Mouse (Mus musculus): ENCODE results near the gene Ccdc182.
A peak's percentile ranks its signal among the peaks of the same experiment; 100 is the strongest.

Ccdc182 gene

DNA sequence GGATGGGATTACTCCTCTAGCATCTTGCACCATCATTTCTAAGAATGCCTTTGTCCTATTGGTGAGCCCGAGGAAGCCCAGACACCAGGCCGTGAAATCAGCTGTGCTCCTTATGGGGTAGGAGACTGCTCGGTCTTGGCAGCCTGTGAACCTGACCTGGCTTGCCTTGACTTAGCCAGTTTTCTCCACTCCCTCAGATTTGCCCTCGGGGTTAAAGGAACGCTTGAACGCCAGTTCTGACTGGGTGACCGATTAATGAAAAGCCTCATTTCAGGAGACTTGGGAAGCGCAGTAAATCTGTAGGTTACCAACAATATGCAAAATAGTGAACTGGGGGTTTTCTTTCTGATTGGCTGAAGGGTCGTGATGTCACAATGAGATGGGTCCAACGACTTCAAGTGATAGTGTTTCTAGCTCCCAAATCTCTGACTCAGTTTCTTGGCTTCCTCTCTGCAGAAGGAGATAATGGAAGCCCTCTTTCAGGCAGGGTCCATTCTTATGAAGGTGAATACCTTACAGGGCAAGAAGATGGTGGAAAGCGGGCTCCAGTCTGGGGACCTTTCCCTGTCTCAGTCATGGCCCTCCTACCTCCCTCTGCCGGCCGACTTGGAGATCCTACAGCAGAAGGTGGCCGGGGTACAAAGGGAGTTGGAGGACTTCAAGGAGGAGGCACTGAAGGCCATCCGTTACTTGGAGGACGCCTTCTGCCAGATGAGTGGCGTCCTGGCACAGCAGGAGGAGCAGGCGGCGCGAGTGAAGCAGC lies at the start of gene Ccdc182:
Gene Ccdc182, plus strand, starts transcription at position 428 of the 763 bp plus-strand sequence.
- DNase-seq (ENCODE audit: low read depth, low spot score) = peak; percentile 67

DNA sequence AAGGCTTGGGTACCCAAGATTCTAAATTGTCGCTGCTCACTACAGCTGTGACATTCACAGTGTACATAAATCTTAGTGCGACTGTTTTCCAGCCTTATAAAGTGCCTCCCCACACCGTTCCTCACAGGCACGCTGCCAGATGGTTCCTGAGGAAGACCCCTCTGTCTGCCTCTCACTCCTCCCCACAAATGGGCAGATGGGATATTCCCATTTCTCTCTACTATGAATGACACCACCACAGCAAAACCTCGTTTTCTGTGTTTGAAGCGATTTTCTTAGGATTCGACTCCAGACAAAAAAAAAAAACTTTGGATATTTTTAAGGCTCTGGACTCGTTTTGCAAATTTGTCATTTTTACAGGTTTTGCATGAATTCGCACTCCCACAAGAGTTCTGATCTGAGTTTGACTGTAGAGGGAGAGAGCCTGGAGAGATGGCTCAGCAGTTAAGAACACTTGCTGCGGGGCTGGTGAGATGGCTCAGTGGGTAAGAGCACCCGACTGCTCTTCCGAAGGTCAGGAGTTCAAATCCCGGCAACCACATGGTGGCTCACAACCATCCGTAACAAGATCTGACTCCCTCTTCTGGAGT lies 48.2 kb upstream of the Ccdc182 start:
- DNase-seq (ENCODE audit: low read depth, low spot score) = no peak

DNA sequence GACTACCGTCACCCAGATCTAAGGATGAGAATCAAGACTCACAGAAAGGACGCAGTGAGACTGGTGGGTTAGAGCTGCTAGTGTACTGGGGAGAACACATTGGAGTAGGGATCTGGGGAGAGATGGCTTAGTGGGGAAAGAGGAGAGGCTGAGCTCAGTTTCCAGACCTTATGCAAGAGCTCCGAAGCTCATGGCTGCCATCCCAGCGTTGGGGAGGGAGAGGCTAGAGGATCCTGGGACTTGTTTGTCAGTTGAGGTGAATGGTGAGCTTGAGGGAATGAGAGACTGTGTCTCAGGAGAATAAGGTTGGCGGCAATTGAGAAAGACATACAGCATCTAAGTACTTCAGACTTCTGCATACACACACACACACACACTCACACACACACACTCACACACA lies 45.2 kb upstream of the Ccdc182 start:
- no peak for DNase-seq (ENCODE audit: low read depth, low spot score)

DNA sequence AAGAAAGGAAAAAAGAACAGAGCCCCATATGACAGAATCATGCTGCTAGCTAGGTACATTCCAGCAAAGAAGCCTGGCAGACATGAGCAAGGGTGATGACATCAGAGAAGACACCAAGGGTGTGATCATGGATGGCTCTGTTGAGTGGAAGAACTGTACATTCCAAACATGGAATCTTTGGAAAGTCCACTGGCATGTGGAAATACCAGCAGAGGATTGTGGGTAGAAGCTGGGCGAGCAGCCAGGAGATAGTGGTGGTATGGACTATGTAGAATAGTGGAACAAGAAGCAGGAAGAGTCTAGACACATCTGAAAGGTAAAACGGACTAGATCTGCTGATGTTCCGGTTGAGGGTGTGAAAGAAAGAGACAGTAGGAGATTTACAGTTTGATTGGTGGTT lies 43.3 kb upstream of the Ccdc182 start:
- DNase-seq (ENCODE audit: low read depth, low spot score) = no peak

DNA sequence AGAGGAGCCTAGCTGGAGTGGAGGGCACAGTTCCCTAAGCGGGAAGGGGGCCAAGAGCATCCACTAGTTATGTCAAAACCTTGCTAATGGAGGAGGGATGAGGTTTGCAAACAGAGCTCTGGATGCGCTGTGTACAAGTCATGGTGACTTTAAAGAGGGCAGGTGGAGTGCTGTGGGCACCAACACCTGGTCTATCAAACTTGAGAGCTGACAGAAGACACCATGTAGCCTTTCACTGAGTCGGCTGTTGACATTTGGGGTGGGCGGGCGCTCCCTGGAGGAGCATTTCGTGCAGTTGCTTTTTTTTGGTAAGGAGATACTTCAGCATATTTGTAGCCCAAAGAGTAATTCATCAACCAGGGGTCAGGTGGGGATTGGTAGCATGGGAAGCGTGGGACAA lies 42.6 kb upstream of the Ccdc182 start:
- DNase-seq (ENCODE audit: low read depth, low spot score) = no peak

DNA sequence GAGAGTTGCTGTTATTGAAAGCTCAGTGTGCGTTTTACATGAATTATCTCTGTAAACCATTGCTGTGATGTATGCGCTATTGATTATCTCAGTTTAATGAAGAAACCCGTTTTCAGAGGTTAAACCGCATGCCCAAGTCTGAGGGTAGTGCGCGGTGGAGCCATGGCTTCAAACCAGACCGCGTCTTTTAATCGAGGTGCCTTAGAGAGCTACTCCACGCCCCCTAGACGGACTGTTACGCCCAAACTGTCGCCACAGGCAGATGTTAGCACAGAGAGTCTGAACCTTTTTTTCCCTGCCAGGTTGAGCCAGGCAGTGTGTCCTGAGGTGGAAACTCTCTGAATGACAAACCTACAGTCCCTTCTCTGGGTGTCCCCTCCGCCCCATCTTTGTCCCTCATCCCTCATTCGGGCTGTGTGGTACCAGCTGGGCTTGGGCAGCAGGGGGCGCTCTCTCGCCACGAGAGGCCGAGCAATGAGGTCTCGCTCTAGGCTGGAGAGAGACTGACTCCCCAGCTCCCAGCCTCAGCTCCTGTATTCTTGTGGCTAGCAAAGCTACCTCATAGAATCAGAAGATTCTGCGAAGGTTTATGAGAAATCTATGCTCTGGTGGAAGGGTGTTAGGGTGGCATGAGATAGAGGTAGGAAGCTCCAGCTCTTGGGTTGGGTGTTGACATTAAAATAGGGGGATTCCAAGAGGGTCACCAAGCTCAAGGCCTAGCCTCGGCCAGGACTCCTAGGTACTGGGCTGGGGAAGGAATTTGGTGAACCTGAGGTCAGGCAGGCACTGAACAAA lies 41.7 kb upstream of the Ccdc182 start:
- peak; percentile 81 for DNase-seq (ENCODE audit: low read depth, low spot score)

DNA sequence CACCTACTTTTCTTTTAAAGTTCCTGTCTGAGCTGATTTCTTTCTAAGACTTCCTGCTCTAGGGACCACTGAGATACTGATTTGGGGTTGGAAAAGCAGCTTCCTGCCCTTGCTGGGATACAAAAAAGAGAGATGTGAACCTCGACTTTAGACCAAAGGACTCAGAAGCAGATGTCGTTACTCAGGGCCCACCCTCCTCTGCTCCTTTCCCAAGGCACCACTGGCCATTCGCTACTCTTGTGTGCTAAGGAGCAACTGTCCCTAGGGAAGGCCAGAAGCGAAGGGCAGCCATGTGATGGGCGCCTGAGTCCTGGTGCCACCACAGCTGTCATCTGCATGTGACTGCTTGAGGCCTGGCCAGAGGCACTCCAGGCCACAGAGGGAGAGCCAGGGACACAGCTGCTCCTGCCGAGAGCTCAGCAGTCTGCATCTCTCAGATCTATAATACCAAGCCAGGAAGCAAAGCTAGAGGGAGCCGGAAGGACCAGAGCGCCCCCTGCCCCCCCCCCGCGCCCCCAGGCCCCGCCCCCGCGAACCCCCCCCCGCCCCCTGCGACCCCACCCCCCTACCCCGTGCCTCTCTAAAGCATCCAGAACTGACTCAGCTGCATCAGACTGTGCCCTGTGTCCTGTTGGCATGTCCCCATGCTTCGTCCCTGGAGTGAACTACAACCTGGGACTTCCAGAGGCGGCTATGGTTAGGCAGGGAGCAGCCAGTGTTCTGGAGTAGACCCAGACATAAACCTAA lies 40.9 kb upstream of the Ccdc182 start:
- no peak for DNase-seq (ENCODE audit: low read depth, low spot score)

DNA sequence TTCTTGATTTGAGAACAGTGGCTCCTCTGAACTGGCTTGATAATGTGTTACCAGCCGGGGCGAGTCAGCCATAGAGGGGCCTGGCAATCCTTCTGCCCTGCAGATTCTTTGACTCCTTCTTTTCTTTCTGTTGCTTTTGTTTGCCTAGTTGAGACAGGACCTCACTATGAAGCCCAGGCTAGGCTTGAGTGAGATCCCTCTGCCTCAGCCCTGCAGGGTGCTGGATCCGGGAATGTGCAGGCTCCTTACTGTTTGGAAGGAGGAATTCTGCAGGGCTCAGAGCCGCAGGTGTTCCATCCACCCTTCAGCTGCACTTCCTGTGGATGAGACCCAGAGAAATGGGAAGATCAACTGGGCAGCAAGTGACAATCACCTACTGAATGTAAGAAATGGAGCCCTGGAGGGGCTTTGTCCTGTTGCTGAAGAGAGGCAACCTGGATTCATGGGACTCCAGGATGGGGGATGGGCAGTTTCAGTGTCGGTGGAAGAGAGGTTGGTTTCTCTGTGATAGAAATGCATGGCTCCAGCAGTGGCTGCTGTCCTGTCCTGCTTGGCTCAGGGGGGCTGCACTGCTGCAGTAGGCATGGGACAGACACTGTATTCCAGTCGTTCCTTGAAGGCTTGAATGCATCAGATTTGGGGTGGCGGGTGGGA lies 40.2 kb upstream of the Ccdc182 start:
- no peak for DNase-seq (ENCODE audit: low read depth, low spot score)

DNA sequence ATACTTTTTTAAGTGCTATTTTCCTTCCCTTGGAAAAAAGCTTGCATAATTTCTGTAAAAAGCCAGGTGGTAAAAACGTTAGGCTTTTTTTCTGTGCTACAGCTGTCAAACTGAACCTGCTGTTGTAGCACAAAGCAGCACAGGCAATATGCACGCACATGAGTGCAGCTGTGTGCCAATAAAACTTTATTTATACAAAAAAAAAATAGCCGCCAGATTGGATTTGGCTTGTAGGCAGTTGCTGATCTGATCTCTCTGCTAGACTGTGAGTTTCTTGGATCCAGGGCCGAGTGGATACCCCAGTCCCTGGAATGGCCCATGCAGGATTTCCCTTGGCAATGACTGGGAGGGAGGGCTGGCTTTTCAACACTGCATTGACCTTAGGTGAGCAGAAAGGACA lies 36.2 kb upstream of the Ccdc182 start:
- DNase-seq (ENCODE audit: low read depth, low spot score) = no peak

DNA sequence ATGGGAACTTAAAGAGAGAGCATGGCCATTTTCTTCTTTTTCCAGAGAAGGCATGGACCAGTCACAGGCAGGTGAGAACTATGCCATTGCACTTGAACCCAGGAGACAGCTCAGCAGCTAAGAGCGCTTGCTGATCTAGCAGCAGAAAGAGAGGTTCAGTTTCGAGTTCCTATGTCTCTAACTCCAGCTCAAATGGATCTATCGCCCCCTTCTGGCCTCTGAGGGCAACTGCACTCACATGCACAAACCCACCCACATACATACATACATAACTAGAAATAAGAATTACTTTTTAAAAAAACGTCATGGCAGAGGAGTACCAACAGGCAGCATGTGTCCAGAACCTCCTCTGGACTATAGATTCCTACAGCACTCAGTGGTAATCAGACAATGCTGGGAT lies 35.6 kb upstream of the Ccdc182 start:
- DNase-seq (ENCODE audit: low read depth, low spot score) = peak; percentile 79

DNA sequence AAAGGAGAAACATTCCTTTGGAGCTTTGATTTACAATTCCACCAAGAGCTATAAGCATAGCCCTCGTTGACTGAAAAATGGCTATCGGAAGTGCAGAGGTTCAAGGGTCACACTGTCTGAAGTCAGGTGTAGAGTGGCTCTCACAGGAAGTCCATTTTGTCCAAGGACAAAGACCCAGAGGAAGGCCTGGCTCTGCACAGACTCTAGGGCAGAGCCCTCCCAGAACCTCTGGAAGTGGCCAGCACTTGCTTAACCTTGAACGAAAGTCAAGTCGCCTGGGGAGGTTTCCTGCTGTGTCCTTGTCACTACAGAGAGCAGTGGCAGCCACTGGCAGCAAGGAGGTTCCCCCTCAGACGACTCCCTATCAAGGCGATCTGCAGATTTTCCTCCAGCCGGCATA lies 33.4 kb upstream of the Ccdc182 start:
- no peak for DNase-seq (ENCODE audit: low read depth, low spot score)

DNA sequence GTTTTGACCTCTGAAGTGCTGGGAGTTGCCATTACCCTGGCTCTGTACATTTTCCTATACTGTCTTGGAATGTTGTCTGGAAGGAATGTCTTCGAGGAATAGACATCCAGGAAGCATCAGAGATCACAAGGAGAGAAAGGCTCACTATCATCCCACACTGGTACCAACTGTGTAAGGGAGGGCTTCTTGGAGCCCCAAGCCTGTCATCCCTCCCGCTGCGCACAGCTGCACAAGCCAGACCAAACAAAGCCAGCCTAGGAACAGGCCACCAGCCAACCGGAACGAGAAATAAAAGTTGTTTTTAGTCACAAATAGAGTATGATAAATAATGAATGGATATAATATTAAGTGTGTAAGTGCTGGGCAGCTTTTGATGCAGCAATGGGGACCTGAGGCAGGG lies 29.0 kb upstream of the Ccdc182 start:
- DNase-seq (ENCODE audit: low read depth, low spot score) = no peak

DNA sequence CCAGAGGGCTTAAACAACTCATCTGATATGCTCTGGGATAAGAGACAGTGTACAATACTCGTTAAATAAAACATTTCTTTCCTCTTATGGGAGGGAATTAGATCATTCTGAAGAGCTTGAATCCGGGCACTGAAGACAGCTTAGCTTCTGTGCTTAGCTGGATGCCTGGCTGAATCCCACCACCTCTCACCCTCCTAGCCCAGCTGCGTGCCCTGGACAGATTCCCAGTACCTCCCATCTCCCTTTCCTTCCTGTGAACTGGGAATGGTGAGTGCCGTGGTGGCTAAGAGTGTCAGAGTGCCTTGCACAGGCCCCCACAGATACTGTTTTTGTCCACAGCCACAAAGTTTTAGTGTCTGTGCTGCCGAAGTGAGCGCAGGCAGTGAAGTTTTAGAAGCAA lies 27.5 kb upstream of the Ccdc182 start:
- DNase-seq (ENCODE audit: low read depth, low spot score) = no peak

DNA sequence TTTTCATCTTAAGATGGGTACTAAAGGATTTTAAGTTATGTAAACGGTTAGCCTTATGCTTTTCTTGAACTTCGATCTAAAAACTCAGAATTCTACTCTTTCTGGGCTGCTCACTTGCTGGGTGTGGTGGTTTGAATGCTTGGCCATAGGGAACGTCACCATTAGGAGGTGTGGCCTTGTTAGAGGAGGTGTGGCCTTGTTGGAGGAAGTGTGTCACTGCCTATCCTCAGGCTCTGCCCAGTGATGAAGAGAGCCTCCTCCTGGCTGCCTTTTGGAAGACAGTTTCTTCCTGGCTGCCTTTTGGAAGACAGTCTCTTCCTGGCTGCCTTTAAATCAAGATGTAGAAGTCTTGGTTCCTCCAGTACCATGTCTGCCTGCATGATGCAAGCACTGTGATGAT lies 22.0 kb upstream of the Ccdc182 start:
- peak; percentile 76 for DNase-seq (ENCODE audit: low read depth, low spot score)

DNA sequence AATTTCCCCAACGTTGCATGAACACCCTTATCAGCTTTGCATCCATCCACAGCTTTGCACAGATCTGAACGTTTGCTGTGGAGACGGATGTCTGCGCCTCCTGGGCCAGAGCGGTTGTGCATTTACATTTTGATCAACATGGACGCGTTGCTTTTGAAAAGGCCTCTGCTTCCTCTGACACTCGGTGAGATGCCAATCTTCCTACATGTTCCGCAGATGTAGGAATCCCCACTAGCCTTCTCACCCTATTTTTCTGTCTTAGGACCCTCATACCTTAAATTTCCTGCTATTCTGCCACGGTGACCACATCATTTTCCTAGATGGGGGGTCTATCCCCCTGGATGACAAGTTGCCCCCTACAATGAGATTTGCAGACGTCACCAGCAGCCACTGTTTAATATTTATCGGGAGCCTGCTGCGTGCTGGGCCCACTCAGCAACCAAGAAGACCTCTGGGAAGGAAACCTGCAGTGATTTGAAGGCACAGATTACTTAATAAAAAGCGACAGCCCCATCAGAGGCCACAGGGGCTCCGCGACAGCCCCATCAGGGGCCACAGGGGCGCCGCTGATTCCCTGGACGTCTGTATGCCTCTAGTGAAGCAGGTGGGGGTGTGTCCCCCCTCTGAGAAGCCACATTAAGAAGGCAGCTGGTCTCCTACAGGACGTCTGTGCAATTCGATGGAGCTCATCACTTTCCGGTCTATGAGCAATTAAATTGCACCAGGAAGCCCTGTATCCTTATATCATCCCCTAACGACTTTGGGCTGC lies 19.6 kb upstream of the Ccdc182 start:
- no peak for DNase-seq (ENCODE audit: low read depth, low spot score)

DNA sequence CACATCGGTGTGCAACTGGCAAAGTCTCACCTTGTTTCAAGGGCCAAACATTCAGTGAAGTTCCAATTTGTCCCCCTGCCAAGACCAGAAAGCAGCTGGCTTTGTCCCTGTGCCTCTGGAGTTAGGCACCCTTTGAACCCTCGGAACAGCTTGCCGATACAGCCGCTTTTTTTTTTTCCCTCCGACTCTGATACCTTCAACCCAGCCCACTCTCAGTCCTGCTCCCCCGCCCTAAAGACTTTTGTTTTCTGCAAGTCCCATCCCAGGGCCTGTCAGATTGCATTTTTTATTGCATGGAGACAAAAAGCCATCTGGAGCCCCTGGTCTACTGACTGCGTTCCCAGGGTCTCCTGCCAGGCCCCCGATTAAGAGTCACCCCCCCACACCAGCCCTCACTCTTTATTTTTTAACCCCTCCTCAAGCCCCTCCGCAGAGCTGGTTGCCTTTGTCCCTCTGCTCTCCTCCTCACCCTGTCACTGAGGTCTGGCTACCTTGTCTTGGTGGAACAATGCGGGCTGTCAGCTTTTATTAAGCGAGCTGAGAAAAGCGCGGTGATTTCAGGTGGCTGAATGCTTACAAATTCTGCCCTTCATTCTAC lies 18.9 kb upstream of the Ccdc182 start:
- DNase-seq (ENCODE audit: low read depth, low spot score) = no peak

DNA sequence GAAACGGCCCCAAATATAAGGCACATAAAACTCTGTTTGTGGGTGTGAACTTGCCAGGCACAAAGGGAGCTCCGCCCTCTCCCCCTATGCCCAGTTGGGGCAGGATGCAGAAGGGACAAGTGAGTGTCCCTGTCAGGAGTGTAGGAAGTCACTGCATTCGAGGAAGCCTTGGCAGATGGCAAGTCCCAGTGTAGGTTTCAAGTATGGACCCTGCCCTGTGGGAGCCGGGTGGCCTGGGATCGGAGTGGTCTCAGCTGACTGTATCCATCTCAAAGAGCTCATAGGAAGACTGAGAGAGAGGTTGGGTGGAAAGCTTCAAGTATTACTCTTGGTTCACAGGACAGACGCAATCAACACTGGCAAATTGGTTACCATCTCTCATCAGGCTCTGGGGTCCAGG lies 17.9 kb upstream of the Ccdc182 start:
- DNase-seq (ENCODE audit: low read depth, low spot score) = no peak

DNA sequence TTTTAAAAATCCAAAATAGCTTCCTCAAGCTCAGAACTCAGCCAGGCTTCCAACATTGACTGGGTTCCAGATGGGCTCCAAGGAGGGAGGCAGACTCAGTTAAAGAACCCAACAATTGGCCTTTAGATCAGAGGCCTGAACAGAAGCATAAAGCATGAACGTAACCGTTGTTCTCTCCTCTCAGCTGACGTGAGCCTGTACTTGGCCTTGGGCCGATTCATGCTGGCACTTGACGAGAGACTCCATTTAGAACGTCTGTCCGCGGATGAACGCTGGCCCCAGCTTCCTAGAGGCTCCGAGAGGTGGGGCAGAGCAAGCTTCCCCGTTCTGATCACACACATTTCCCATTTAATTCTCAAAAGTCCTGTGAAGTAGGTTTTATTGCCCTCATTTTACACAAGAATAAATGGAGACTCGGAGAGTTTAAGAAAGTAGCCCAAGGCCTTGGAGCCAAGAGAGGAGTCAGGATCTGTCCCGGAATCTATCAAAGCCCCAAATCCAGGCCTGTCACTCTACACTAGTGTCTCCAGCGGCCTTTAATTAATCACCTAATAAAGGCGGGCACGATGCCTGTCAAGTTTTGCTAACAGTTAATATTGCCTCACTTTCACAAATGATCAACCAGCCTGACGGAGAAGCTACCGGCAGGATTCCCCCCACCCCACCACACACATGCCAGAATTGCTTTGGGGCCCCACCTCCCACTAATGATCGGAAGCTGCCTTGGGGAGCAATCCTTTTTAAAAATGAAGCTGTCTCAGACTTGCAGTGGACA lies 17.1 kb upstream of the Ccdc182 start:
- DNase-seq (ENCODE audit: low read depth, low spot score) = peak; percentile 43

DNA sequence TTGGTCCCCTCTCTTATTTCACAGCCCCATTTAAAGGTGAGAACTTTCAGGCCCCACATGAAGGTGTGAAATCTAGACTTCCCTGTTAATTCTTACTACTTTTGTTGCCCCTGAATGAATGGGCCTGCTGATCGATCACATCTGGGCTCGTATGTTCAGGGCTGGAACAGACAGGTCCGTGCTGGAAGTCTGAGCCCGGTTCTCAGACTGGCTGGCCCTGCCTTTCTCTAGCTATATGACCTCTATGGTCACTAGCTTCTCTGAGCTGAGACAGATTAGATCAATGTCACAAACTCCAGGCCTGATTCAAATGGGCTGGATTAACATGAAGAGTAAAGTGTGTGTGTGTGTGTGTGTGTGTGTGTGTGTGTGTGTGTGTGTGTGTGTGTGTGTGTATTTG lies 14.9 kb upstream of the Ccdc182 start:
- DNase-seq (ENCODE audit: low read depth, low spot score) = no peak

DNA sequence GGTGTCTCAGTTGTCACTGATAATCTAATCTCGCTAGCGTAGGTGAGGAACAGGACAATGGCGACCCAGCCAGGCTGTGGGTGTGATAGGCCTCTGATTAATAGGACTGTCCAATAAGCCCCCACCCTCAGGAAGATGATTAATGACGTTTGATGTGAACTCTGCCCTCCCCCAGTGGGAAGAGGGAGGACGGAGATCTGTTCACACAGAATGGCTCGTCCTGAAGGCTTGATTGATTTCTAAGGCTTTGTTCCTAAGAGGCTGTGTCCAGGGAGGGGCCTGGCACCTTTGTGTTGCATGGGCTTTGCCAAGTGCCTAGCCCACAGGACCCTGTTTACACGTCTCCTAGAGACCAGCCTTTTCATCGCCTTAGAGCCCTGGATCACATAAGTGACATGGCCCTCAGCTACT lies 13.4 kb upstream of the Ccdc182 start:
- DNase-seq (ENCODE audit: low read depth, low spot score) = no peak
